Mouse (Mus musculus) thymus, postnatal 10 days (tissue): ENCODE measurements around the gene Ide.
"Not testable (repeated sequence)": the region's sequence is repeated elsewhere in the genome, so short reads cannot be mapped to it uniquely, and the experiment has no call there.

Experiments
- DNase-seq, 2 experiments: peaks; one replicate each; pipeline ENCODE4 v3.0.0; 2021; ENCODE audit warnings: low spot score in 2 of 2

Gene Ide

GRCm38 (mm10) chr19:37265333-37266103 is 72.1 kb downstream of the Ide start:
- peak; percentile 31 to 76 for DNase-seq

GRCm38 (mm10) chr19:37263943-37264897 is 73.4 kb downstream of the Ide start:
- DNase-seq, result no peak

GRCm38 (mm10) chr19:37263566-37263942 is 74.1 kb downstream of the Ide start:
- no peak for DNase-seq

GRCm38 (mm10) chr19:37262389-37262788 is 75.3 kb downstream of the Ide start:
- no peak for DNase-seq

GRCm38 (mm10) chr19:37255321-37255720 is 82.3 kb downstream of the Ide start:
- no peak for DNase-seq

GRCm38 (mm10) chr19:37252104-37252503 is 85.5 kb downstream of the Ide start:
- no peak for DNase-seq

GRCm38 (mm10) chr19:37248199-37248598 is 89.5 kb downstream of the Ide start:
- no peak for DNase-seq

GRCm38 (mm10) chr19:37246859-37247258 is 90.8 kb downstream of the Ide start:
- DNase-seq, result no peak

GRCm38 (mm10) chr19:37242707-37243106 is 94.9 kb downstream of the Ide start:
- DNase-seq, result no peak

- DNase-seq, result peak in 1 of 2 experiments; percentile 17
These were observed 96.5 kb downstream of the Ide start for GRCm38 (mm10) chr19:37241201-37241600.

- DNase-seq, result peak in 1 of 2 experiments; percentile 10
These were observed 98.6 kb downstream of the Ide start for GRCm38 (mm10) chr19:37239096-37239495.

GRCm38 (mm10) chr19:37238651-37239050 is 99.0 kb downstream of the Ide start:
- DNase-seq, result no peak

GRCm38 (mm10) chr19:37237712-37238437 is 99.8 kb downstream of the Ide start:
- DNase-seq, result no peak

- no peak for DNase-seq
These were observed 100.3 kb downstream of the Ide start for GRCm38 (mm10) chr19:37237306-37237705.

GRCm38 (mm10) chr19:37235818-37236217 is 101.8 kb downstream of the Ide start:
- DNase-seq, result no peak

- no peak for DNase-seq
These were observed 103.8 kb downstream of the Ide start for GRCm38 (mm10) chr19:37233561-37234539.

GRCm38 (mm10) chr19:37232598-37232997 is 105.1 kb downstream of the Ide start:
- DNase-seq, result not testable (repeated sequence)

GRCm38 (mm10) chr19:37225197-37225862 is 112.3 kb downstream of the Ide start:
- DNase-seq, result no peak
